Mouse (Mus musculus) ovary, postnatal 10 days (tissue): ENCODE results near the gene Olfr639.
"Not testable (repeated sequence)": the region's sequence is repeated elsewhere in the genome, so short reads cannot be mapped to it uniquely, and the experiment has no call there.

ENCODE experiments used
- DNase-seq: peaks from one replicate; pipeline ENCODE4 v3.0.0; 2022; ENCODE audit warnings: low spot score

The Olfr639 gene

DNA sequence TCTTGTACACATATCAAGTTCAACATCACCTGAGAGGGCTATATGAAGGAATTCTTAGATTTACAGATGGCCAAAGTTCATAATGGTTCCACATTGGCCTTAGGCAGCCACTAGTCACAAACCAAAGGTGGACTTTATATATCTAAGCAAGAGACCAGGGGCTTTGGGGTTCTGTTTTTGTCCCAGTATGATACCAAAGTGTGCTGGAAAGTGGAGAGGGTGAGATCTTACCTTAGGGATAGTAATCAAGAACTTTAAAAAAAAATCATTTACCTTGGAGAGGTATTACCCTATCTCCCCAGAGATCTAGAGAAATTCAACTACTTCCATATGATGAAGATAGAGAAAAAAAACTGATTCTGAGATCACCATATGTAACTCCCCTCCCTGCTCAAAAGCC is at the start of gene Olfr639:
Olfr639 (minus strand) TSS at position 101 of the 400 bp plus-strand sequence.
- no peak for DNase-seq

DNA sequence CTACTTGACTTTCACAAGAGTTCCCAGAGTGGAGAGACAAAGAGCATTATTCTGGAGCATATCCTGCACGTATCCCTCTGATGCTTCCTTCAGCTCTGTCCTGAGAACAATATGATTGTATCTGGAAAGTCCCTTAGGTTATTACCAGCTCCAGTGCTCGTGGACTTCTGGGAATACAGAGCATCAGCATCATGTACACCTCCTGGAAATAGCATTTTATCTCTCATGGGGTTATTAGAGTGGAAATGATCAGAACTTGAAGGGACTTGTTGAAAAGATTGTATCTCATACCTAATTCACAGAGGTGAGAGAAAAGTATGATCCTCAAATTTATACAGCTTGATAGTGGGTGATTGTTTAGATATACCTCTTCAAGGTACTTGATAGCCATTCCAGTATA is 44.2 kb upstream of the Olfr639 start, which contains the start of gene 4930516K23Rik:
4930516K23Rik (minus strand) TSS at position 101 of the 400 bp plus-strand sequence.
- DNase-seq: no peak

DNA sequence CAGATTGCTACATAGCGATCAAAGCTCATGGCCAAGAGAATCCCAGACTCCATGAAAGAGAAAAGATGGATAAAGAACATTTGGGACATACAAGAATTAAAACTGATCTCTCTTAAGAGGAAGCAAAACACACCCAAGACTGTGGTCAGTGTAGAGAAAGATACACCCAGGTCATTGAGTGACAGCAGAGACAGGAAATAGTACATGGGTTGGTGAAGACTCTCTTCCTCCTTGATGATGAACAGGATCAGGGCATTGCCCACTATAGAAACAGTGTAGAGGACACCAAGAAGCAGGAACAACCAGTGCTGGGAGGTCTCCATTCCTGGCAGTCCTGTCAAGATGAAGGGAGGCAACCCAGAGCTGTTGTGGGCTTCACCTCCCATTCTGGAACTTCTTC is 42.1 kb upstream of the Olfr639 start:
- no peak for DNase-seq

DNA sequence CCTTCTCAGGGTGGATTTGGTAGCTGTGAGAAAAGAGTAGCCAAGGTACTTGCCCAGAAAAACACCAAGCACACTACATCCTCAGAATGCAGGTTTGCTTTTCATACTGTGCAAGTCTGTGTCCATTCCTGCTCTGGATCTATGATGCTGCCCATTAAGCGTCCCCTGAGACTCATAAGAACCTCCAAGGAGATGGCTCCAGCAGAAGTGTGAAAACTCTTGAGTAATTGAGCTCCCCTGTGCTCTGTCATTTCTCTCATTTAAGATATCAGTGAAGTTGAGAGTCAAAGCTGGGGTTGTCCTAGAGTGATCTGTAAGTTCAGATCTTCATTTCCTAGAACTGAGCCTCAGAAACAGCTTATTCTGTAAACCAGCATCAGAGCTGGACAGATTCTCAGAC is 35.5 kb upstream of the Olfr639 start, which contains the start of gene Olfr642:
Olfr642 (minus strand) TSS at position 101 of the 400 bp plus-strand sequence.
- no peak for DNase-seq

DNA sequence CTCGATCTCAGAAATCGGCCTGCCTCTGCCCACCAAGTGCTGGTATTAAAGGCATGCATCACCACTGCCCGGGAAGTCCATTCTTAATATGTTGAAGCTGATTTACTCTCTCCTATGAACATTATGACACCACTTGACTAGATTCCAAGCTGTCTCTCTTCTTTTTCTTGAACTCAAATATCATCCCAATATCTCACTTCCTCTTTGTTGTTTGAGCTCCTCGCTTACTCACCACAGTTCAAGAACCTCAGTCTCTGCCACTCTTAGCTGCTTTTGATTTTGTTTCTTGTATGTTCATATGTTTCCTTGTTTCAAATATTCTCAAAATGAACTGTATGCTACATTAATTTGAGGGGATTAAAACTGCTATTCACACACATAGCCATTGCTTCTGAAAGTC is 33.6 kb upstream of the Olfr639 start:
- DNase-seq: no peak

DNA sequence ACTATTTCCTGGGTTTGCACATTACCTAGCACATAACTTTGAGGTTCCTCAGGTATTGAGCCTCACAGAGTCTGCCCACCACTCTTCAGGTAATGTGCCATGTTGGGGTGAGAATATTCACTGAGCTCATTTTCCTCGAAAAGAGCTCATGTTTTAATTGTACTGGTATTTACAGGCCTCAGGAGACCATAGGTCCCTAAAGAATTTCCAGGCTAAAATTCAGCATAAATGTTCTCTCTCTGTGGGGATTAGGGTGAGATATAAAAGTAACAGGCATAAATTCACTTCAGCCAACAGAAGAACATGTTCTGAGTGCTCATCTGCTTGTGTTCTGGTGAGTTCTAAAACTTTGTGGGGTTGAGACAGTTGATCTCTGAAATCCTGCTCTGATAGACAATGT is 18.0 kb upstream of the Olfr639 start, which contains the start of gene Olfr641:
Olfr641 (plus strand) TSS at position 301 of the 400 bp plus-strand sequence.
- DNase-seq: no peak

DNA sequence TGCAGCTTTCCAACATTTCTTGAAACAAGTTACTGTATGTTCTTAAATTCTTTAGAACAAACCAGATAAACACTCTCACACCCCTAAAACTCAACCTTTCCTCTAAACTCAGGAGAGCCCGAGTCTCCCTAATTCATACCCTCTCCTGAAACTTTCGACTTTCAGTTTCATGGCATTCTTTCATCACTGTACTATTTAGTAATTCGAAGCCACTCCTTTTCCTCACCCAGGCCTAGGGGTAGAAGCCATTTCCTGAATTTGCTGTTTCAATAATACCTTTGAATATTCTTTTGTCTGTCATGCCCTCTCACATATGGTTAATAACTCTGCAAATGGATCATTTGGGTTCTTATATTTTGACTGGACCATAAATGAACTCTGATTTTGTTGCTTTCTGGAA is 9.9 kb upstream of the Olfr639 start:
- no peak for DNase-seq

DNA sequence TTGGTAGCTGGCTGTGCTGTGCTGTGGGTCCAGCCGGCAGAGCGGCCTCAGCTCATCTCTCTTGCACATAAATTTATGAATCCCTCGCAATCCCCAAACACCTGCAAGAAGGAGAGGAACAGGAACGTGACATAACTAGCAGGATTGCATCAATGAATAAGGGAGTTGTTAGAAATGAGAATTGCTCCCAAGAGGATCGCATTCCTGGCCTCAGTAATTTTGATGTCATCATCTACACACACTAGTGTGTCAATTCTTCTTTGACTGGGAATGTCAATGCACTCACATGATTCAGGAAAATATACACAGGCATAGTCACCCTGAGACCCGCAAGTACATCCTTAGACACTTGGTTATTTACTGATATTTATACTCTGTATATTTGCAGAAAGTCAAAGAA is 8.4 kb upstream of the Olfr639 start, which contains the start of gene Olfr640:
Olfr640 (minus strand) TSS at position 101 of the 400 bp plus-strand sequence.
- DNase-seq: no peak

DNA sequence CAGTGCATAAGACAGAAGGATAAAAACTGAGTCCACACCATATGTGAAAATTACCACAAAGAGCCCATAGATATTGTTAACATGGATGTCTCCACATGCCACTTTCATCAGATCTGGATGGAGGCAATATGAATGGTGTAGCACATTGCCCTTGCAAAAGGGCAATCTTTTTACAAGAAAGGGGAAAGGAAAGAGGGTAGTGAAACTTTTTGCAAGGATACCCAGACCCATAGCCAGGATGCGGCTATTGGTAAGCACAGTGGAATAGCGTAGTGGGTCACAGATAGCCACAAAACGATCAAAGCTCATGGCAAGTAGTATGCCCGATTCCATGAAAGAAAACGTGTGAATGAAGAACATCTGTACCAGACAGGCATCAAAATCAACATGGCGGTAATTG is 4.5 kb upstream of the Olfr639 start:
- no peak for DNase-seq

DNA sequence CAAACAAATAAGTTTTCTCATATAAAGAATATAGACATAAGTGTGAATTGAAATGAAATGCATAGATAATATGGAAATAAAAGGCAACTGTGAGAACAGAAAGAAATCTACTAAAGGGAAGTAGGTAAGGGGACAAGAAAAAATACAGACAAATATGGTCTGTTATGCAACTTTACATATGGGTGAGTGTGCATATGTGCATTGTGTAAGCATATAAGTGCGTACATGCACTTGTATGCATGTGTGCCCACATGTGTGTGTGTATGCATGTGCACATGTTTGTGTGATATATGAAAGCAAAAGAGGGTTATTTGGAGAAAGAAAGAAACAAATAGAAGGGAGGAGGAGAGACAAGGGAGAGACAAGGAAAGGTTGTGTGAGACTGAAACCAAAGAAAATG is 1.9 kb upstream of the Olfr639 start:
- no peak for DNase-seq

DNA sequence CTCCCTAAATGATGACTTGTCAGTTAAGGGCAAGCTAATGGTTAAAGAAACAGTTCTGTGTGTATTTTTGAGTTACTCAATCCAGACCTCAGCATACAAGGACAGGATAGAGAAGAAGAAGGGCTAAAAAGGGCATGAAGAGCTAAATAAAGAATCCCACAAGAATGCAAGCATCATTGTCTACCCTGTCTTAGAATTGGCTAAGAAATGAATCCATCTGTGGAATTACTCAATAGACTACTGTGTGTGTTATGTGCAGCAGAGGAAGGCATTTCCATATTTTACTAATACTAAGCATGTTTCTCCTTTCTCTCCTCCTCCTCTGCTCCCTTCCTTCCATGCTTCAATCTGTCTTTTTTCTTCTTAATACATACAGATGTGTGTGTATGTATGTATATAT is 18.0 kb downstream of the Olfr639 start:
- DNase-seq: no peak

DNA sequence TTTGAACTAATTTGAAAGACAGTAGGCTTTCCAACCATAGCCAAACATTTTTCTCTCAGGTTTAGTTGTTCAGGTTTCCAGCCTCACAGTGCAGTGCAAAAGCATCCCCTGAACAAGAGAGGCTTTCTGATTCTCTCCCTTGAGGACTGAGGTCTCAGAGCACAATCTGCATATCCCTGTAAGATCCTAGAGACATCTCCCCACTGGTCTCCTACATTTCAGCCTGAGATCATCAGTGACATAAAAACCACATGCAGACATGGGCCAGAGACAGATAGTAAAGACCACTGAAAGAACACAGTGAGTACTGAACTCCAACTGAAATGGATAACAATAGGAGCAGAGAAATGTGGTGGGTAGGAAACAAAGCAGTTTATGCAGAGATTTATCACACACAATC is 18.7 kb downstream of the Olfr639 start, which contains the start of gene Olfr638:
Olfr638 (plus strand) TSS at position 301 of the 400 bp plus-strand sequence.
- no peak for DNase-seq

DNA sequence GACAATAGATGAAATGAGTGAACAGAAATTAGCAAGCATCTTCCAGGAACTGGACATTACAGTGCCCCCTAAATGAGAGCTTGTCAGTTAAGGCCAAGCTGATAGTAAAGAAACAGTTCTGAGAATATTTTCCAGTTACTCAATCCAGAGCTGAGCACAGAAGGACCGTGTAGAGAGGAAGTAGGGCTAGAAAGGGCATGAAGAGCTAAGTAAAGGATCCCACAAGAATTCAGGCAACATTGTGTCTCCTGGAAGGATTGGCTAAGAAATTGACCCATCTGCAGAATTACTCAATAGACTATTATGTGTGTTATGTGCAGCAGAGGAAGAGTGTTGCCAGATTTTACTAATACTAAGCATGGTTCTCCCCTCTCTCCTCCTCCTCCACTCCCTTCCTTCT is 45.3 kb downstream of the Olfr639 start:
- DNase-seq: no peak

DNA sequence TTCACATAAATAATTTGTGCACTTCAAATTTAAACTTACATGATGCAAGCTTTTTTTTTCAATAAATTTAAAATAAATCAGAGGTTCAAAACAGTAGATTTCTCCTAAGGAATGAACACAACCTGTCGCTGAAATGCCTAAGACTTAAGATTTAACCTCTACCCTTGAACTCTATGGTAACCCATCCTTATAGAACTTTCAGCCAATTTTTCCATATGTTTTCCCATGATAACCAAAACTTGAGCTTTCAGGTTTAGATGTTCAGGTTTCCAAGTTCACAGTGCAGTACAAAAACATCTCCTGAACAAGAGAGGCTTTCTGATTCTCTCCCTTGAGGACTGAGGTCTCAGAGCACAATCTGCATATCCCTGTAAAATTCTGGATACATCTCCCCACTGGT is 46.3 kb downstream of the Olfr639 start, which contains the start of gene Olfr635:
Olfr635 (plus strand) TSS at position 301 of the 400 bp plus-strand sequence.
- DNase-seq: no peak

DNA sequence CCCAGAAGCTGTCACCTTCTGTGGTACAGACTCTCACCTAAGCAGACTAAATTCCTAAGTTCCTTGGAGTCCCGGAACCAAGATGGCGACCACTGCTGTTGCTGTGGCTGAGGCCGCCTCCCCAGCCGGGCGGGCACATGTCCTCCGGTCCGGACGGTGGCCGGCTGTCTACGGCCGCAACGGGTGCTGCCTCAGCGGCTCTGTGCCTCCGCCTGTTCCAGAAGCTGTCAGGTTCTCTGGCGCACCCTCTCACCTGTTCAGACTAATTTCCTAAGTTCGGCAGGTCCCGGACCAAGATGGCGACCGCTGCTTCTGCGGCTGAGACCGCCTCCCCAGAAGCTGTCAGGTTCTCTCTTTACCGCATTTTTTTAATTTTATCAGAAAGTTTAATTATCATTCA is 50.2 kb downstream of the Olfr639 start:
- not testable (repeated sequence) for DNase-seq
